In genomic region chr12:53752281-53753072, GRCm38 (mm10) we compare ENCODE assay signal across 16 mouse cellular contexts.
DNase-seq lines count a peak whose midpoint lies in the region; ATAC-seq and TF ChIP-seq lines count a peak whose summit lies in the region.
"Had no signal": no experiment of that assay in that cellular context is flagged by ENCODE, and none has a peak within 500 bp of the region (broad histone marks: within the 10 kb centered on the region; RNA-seq: fewer than 3 reads in every experiment).

No protein-coding gene starts in this region.

- peak overlapping the region; percentile 43 to 57 for H3K27ac ChIP-seq in heart, embryonic 14.5 days (replicated peaks in 1 of 2; ENCODE audit: control insufficient read depth in 1 of 2, insufficient read depth in 1 of 2, low read depth in 2 of 2, low read length in 2 of 2)
- no peak overlapping the region for H3K27ac ChIP-seq in lung, embryonic 14.5 days (ENCODE audit: low read depth)
- H3K27ac ChIP-seq in hindbrain, embryonic 16.5 days (ENCODE audit: low read depth, low read length): peak overlapping the region; percentile 2; the same call in 1 of the 2 replicates
- H3K27ac ChIP-seq: heart, adult 2 months; liver, embryonic 12.5 days had no signal

- H3K27me3 ChIP-seq in heart, embryonic 14.5 days (ENCODE audit: control insufficient read depth, insufficient read depth, low read length): no peaks in the 10 kb centered on the region
- H3K27me3 ChIP-seq in lung, embryonic 14.5 days (ENCODE audit: insufficient read depth, low read length): no peaks in the 10 kb centered on the region
- no peaks in the 10 kb centered on the region for H3K27me3 ChIP-seq in hindbrain, embryonic 16.5 days (replicated peaks; ENCODE audit: control insufficient read depth, insufficient read depth, low read length)
- H3K27me3 ChIP-seq: liver, embryonic 12.5 days had no signal

- no peak for ATAC-seq in heart, embryonic 14.5 days (ENCODE audit: insufficient number of reproducible peaks, insufficient read depth, low FRiP score, low read depth)
- ATAC-seq in lung, embryonic 14.5 days (ENCODE audit: insufficient read depth): no peak
- no peak for ATAC-seq in hindbrain, embryonic 16.5 days
- ATAC-seq: liver, embryonic 12.5 days had no signal

- peak; percentile 5 for DNase-seq in adrenal gland, adult 2 months
- DNase-seq in adrenal gland, adult 8-10 months: no peak
- DNase-seq in heart, postnatal 36 days: no peak
- DNase-seq in lung, embryonic 14.5 days: peak; percentile 30
- no peak for DNase-seq in lung, adult 2 months
- no peak for DNase-seq in adipocyte (ENCODE audit: low spot score)
- DNase-seq: cerebellum, adult 11 months; heart, adult 2 months; kidney, adult 11 months; kidney, postnatal 14 days; thymus, postnatal 4 days had no signal

- peaks cover 14 to 17% of the 10 kb centered on the region in 2 experiments for H3K4me1 ChIP-seq in heart, embryonic 14.5 days (ENCODE audit: control insufficient read depth in 2 of 2, insufficient read depth in 2 of 2, low read length in 2 of 2)
- H3K4me1 ChIP-seq in lung, embryonic 14.5 days (ENCODE audit: insufficient read depth): no peaks in the 10 kb centered on the region
- no peaks in the 10 kb centered on the region for H3K4me1 ChIP-seq in lung, adult 2 months (ENCODE audit: control insufficient read depth, insufficient read depth, low read length)
- peaks cover 23% of the 10 kb centered on the region for H3K4me1 ChIP-seq in hindbrain, embryonic 16.5 days (ENCODE audit: control insufficient read depth, insufficient read depth, low read depth, low read length)
- H3K4me1 ChIP-seq: liver, embryonic 12.5 days had no signal

- no peaks in the 10 kb centered on the region for H3K36me3 ChIP-seq in heart, embryonic 14.5 days (ENCODE audit: control insufficient read depth, insufficient read depth, low read length)
- H3K36me3 ChIP-seq in lung, embryonic 14.5 days (ENCODE audit: insufficient read depth): no peaks in the 10 kb centered on the region
- no peaks in the 10 kb centered on the region for H3K36me3 ChIP-seq in hindbrain, embryonic 16.5 days (ENCODE audit: control insufficient read depth, insufficient read depth, low read length)
- H3K36me3 ChIP-seq: liver, embryonic 12.5 days had no signal

- no peaks in the 10 kb centered on the region for H3K9me3 ChIP-seq in heart, embryonic 14.5 days (ENCODE audit: control insufficient read depth, low read length)
- H3K9me3 ChIP-seq in lung, embryonic 14.5 days (ENCODE audit: low read depth, low read length): no peaks in the 10 kb centered on the region
- H3K9me3 ChIP-seq in hindbrain, embryonic 16.5 days (ENCODE audit: control insufficient read depth, low read length): no peaks in the 10 kb centered on the region
- H3K9me3 ChIP-seq: liver, embryonic 12.5 days had no signal

- no peak overlapping the region for H3K4me3 ChIP-seq in heart, embryonic 14.5 days (ENCODE audit: control insufficient read depth in 1 of 2, insufficient read depth in 1 of 2, low read depth in 1 of 2, low read length in 2 of 2)
- no peak overlapping the region for H3K4me3 ChIP-seq in lung, embryonic 14.5 days (ENCODE audit: low read depth, low read length)
- no peak overlapping the region for H3K4me3 ChIP-seq in lung, adult 2 months (replicated peaks; ENCODE audit: extremely low read depth, low read depth, low read length)
- H3K4me3 ChIP-seq in hindbrain, embryonic 16.5 days (ENCODE audit: low read length): no peak overlapping the region
- H3K4me3 ChIP-seq: heart, adult 2 months; liver, embryonic 12.5 days; myocyte had no signal

- no peak overlapping the region for H3K9ac ChIP-seq in heart, embryonic 14.5 days (ENCODE audit: low read length)
- no peak overlapping the region for H3K9ac ChIP-seq in lung, embryonic 14.5 days
- no peak overlapping the region for H3K9ac ChIP-seq in hindbrain, embryonic 16.5 days (ENCODE audit: low read depth, low read length)
- H3K9ac ChIP-seq: forebrain, postnatal 0 days; liver, embryonic 12.5 days had no signal

- no peak for TF ChIP-seq POLR2A in lung, adult 2 months (IDR thresholded peaks at IDR 0.05; ENCODE audit: borderline replicate concordance, extremely low read depth, low read depth, low read length)

- no peak for TF ChIP-seq CTCF in lung, embryonic 14.5 days (IDR thresholded peaks at IDR 0.05; ENCODE audit: low read depth)
- TF ChIP-seq CTCF in lung, adult 2 months (IDR thresholded peaks at IDR 0.05; ENCODE audit: insufficient read depth, low read length): no peak

- peak overlapping the region; percentile 52; the same call in 1 of the 2 replicates for H3K4me2 ChIP-seq in heart, embryonic 14.5 days (ENCODE audit: low read length)
- no peak overlapping the region for H3K4me2 ChIP-seq in lung, embryonic 14.5 days
- H3K4me2 ChIP-seq in hindbrain, embryonic 16.5 days (ENCODE audit: low read length): no peak overlapping the region
- H3K4me2 ChIP-seq: liver, embryonic 12.5 days had no signal

- intact Hi-C loops in heart, postnatal 36 days (cut with DNase I): no loop called here

- WGBS in heart, embryonic 14.5 days: 47% methylated on average over 13 of the region's 13 CpGs
- 66% methylated on average over 13 of the region's 13 CpGs for WGBS in lung, embryonic 14.5 days
- WGBS in lung, adult 2 months: 62% methylated on average over 13 of the region's 13 CpGs
- WGBS in hindbrain, embryonic 16.5 days: 52% methylated on average over 13 of the region's 13 CpGs

Comparison
In these comparisons a context has a peak if more than half of its experiments do, and no peak if none do; other contexts are left out.
1. DNase-seq: peak in adrenal gland, adult 2 months (single experiment) and lung, embryonic 14.5 days (single experiment); none in adrenal gland, adult 8-10 months (single experiment), heart, postnatal 36 days (0 of 2), lung, adult 2 months (single experiment) and adipocyte (single experiment).